Mouse (Mus musculus): Measurements from ENCODE around the gene Ubb. TPM values are rescaled to one million over a fixed set of nuclear protein-coding genes. Genes with fewer than 3 reads are reported as not detected.
A peak's percentile ranks its signal among the peaks of the same experiment; 100 is the strongest.
"Not testable (repeated sequence)": the region's sequence is repeated elsewhere in the genome, so short reads cannot be mapped to it uniquely, and the experiment has no call there.

Ubb gene
- 1,162 and 1,405 TPM in 2 replicates for total RNA-seq (2021)
- long read RNA-seq, transcript Ubb-201 (2 exons, 1,499 nt): major isoform, 2,581 of 2,638 reads
- long read RNA-seq, partial matches to known transcripts: 0 of 2,638 reads
- long read RNA-seq, other reads (novel, unspliced or antisense): 56 of 2,638 reads

DNA sequence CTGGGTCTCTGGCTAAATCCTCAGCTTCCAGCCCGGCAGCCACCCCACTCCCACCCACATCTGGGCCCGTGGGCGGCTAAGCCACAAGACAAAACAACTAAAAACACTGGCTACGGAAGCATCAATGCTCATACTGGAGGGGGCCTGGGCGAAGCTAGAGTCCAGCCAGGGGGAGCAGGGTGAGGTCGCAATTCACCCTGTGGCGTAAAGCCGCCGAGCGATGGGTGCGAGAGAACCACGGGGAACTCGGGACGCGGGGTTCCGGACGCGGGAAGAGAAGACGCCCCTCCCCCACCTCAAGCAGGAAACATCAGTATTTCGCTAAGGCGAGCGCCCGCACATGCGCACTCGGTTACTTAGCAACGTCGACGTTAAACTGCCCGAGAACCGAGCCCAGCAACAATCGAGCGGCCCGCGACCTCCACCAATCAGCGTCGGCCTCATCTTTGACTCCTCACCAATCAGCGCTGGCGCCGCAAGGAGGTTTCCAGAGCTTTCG lies at the start of gene Ubb:
Gene Ubb, plus strand, starts transcription at position 445 of the 499 bp plus-strand sequence.
- peak; percentile 99 for DNase-seq

DNA sequence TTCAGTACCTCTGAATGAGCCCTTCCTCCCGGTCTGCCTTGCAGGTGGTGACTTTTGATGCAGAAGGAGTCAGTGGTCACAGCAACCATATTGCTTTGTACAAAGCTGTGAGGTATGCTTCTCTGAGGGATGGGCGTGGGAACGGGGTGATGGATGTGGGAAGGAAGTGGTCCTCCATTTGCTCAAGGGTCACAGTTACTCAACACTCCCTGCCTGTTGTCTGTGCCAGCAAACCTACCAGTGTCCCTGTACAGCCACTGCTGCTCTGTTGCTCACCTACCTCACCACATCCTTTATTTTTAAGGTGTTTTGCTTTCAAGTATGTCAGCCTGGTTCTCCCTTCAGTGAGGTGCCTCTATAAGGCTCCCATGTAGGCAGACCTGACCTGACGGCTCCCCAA lies 43.3 kb upstream of the Ubb start:
- no peak for DNase-seq

DNA sequence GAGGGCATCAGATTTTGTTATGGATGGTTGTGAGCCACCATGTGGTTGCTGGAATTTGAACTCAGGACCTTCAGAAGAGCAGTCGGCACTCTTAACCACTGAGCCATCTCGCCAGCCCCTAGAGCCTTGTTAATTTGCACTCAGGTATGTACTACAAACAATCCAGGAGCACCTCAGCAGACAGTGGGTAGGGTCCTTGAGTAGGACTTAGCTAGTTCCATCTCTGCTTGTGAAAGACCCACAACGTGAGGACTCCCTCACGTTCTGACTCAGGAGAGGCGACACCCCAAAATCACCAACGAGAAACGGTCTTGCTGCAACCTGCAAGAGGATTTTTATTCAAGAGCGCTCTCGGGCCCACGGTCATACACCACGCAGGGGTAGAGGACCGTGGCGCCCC lies 42.6 kb upstream of the Ubb start:
- DNase-seq: not testable (repeated sequence)

DNA sequence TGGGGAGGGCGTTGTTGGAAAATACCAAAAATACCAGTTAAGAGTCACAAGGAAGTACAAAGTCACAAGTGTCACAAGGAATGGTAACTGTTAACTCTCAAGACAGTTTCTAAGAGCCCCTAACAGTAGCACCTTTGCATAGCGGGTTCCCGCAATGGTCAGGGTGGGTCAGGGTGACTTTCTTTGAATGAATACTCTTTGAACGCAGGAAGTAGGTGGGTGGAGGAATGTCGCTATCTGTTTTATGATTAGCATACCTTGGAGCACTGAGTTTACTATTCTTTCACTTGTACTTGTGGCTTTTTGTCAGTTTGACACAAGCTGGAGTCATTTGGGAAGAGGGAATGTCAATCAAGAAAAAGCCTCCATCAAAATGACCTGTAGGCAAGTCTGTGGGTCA lies 42.2 kb upstream of the Ubb start:
- DNase-seq: not testable (repeated sequence)

DNA sequence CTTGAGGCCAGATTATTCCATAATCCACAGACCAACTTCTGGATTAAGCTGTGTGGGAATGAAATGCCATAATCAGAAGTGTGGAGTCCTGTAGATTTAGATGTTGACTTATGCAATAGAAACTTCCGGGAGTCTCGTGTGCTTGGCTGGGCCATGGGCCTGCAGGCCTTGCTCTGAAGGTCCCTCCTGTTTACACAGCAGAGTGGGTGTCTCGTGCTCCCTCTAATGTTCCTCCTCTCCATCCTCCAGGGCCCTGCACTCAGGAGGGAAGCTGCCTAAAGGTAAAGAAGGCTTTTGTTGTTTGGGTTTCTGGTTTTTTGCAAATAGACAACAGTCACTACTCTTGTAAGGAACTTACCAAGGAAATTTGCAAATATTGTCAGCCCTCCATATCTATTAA lies 41.4 kb upstream of the Ubb start:
- no peak for DNase-seq

DNA sequence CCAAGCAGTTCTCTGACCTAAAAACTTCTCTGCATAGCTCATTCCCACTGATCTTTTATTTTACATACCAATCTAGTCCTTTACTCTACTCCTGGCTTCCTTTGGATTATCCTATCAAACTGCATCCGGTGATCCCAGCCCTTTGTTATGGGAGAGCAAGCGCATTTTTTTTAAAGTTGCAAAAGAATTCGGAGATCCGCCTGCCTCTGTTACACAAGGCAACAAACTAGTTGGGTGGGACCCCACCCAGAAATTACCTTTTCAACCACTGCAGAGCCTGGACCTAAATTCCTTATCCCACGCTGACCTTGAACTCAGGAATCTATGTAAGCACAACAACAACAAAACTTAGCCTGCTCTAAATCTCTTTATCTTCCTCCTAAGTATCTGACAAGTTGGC lies 40.0 kb upstream of the Ubb start:
- no peak for DNase-seq

DNA sequence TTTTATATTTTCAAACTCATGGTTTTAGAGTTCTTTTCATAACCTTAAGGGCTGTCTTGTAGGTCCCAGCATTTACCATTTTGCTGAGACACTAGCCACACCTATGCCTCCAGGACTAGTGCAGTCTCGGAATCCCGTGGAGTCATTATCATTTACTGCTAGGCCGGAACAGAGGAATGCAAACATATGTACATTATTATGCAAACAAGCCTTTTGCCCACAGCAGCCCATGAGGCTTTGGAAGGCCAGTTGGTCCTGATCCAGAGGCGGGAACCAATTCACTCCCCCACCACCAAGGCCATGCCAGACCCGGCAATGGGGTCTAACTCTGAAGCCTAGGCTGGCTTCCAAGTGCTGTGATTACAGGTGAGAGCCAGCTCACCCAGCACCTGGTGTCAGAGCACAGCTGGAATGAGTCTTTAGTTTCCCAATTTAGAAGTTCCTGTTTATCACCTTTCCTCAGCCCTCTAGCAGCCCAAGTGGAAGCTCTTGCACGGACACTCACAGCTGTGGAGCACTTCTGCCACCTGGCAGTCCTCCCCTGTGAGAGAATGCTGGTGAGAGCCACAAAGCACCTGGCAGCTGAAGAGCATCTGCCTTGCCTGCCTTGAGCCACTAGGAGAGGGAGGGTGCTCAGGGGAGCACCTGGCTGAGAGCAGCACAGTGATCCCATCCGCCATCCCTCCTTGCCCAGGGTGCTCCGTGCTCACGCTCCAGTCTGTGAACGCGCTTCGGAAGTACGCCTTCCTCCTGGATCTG lies 39.3 kb upstream of the Ubb start:
- no peak for DNase-seq

DNA sequence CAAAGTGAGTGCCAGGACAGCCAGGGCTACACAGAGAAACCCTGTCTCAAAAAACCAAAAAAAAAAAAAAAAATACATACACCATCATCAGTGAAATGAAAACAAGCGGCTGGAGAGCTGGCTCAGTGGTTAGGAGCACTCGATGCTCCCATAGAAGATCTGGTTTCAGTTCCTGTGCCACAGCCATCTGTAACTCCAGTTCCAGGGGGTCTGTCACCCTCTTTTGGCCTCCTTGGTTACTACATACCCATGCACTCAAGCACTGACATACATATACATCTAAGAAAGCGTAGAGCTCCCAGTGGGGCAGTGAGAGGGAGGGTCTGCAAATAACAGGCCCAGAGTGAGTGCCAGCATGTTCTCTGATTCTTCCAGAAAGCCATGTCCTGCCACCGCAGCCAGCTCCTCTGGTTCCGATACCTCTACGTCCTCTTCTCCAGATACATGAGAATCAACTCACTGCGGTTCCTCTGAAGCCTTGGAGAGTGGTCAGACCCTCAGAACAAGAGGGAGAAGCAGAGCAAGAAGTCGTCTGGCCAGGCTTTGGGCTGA lies 38.4 kb upstream of the Ubb start:
- DNase-seq: no peak

DNA sequence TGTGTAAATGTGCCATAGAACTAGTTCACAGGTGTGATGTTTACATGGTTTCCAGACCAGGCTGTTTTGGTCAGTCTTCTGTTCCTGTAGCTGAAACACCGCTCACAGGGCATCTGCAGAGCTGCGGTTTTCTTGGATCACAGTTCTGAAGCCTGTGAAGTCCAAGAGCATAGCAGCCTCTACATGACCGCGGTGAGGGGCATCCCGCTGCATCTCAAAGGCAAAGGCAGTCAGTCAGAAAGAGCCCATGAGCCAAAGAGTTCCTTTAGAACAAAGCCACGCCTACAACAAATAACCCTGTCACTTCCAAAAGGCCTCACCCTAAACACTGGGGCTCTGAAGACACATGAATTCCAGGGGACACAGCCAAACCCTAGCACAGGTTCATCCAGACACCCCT lies 37.7 kb upstream of the Ubb start:
- no peak for DNase-seq

DNA sequence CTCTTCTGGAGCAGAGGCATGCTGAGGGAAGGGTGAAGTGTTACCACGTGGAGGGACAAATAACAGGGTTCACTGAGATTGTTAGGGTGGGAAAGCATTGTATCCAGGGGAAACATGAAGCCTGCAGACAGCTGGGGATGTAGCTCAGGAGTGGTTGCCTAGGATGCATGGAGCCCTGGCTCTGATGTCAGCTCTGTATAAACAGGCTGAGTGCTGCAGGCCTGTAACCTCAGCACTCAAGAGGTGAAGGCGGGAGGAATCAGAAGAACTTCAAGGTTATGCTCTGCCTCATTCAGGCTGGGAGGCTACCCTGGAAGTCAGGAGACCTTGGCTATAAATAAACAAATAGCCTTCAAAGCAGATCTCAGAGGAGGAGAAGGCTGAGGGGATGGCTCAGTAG lies 32.0 kb upstream of the Ubb start:
- peak; percentile 8 for DNase-seq

DNA sequence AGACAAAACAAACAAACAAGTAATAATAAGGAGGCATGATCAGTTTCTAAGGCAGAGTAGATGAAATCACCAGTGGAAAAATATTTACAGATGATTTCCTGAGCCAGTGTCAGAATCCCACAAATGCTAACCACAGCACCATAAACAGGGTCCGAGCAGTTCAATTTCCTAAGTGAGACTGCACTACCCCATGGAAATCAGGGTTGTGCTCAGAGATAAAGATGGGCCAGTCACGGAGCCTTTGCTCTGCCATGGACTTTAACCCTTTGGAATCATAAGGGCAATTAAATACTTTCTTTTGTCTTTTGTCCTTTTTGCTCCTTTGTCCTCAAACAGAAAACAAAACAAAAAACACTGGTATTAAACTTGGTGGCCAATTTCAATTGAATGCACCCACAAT lies 28.7 kb upstream of the Ubb start:
- no peak for DNase-seq

DNA sequence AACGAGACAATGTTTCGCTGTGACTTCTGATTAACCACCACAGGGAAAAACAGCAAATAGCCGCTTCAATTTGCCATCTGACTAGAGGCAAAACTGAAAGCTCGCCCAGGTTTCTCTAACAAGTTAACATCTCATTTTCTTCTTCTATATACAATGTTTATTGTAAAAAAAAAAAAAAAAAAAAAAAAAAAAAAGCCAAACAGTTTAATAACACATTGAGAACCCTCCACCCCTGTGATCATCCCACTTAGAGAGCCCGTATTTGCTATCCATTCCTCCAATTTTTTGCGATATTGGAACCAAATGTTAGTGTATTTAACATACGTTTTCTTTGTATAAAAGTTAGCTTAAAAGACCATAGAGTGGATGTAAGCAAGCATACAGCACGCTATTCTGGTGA lies 13.9 kb upstream of the Ubb start:
- no peak for DNase-seq

DNA sequence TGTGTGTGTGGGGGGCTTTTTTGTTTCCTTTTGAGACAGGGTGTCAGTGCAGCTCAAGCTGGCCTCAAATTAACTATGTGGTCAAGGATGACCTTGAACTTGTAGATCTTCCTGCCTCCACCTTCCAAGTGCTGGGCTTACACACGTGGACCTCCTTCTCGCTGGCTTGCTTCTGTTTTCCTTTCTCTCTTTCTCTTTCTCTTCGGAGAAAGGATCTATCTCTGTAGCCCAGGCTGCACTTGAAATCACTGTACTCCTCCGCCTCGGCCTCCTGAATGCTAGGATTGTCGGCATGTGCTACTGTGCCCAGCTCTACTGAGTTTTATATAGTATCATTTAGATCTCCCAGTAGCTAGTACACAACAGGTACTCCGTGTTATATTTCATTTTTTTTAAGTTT lies 13.4 kb upstream of the Ubb start:
- no peak for DNase-seq

DNA sequence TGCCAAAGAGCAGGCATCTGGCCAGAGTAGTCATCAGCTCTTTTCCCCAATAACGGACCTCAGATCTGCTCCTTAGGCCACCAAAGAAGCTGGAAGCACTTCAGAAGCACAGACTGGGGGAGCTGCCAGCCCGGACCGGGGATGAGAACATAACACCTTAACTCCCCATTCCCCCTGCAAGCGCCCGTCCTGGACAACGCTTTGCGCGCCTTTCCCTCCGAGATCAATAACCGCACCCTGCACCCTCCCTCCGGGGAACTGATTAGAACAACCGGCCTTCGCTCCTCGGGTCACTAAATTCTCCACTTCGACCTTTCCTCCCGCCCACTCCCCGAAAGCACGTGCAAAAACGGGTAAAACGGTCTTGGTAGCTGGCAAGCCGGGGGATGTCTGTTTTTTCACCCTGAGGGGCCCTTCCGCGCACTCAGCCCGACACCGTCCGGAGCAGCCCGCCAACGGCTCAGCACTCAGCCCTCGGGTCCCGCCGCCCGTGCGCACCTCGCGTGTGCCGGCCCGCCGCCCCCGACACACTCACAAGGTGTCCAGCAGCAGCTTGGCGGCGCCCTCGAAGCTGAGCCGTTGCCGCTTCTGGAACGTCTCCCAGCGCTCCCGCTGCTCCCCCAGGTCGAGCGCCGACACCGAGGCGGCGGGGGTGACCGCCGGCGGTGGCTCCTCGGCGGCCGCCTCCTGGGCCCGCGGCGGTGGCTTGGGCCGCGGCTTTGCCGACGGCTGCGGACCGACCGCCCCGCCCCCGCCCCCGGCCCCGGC lies 12.5 kb upstream of the Ubb start:
- DNase-seq: peak; percentile 60

DNA sequence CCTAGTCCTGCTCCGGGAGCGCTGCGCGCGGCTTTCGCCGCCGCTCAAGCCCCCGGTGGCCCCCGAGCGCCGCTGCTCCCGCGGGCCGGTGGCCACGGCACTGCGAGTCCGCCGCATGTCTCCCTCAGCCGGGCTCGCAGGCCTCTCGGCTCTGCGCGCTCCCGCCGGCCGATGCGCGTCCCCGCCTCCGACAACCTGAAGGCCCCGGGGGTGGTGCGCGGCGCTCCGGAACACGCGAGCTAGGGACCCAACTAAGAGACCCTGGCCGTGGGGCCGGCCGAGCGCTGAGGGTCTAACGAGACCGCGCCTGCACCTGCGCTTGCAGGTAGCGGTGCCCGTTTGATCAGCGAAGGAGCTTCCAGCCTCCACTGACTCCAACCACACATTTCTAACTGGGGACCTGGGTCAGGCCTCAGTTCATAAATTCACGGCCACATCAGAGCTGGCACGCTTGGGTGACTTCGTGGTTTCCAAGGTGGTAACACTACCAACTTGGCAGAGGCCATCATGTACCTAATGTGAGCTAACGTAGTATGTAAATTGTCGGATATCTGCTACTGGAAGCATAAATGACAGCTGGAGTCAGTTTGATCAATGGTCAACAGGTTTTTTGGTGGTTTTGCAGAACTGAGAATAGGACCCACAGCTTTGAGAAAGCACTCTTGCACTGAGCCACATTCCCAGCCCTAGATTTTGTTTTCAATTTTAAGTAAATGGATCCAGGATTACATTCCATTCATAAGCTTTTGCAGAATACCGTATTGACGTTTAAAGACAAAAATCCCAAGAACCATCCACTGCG lies 11.7 kb upstream of the Ubb start, which contains the start of gene Cenpv:
Gene Cenpv, minus strand, starts transcription at position 173 of the 802 bp plus-strand sequence.
- DNase-seq: peak; percentile 81

DNA sequence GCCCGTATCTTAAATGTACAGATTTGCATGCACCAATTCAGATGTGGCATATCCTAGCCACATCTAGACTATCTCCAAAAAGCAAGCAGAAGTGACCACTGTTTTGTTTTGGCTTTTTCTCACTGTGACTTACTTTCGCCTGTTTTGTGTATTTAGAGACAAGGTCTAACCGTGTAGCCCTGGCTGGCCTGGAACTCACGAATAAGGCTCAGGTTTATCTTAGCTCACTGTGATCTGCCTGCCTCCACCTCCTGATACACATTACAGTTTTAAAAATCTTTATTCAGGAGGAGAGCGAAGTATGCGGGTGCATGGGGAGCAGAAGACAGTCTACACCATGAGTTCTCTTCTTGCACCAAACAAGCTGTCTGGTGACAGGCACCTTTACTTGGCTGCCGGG lies 10.8 kb upstream of the Ubb start:
- no peak for DNase-seq

DNA sequence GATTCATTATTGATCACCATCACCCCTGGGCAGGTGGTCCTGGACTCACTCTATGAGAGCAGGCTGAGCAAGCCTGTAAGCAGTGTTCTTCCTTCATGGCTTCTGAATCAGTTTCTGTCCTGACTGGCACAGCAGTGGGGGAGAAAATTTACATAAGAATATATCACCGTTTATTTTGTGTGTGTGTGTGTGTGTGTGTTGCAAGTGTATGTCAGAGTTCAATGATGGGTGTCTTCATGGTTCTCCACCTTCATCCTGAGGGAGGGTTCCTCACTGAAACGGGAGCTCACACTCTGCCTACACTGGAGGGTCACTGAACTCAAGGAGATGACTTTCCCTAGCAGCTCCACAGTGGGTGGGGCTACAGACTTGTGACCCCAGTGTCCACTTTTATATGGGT lies 10.0 kb upstream of the Ubb start:
- no peak for DNase-seq

DNA sequence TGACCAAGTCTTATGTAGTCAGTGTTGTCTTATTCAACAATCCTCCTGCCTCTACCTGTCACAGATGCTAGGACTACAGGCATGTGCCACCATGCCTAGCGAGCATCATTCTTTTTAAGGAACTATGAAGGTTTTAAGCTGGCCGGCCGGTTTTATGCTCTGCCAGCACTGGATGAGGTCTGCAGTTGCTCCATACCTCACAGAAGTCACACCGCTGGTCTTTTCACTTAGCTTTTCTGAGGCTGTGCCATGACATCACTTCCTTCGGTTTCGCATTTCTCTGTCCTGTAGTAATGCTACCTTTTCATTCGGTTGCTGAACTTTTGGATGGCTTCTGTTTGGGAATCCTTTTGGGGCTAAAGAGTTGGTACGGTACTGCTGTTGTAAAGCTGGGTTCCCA lies 9.4 kb upstream of the Ubb start:
- DNase-seq: no peak

DNA sequence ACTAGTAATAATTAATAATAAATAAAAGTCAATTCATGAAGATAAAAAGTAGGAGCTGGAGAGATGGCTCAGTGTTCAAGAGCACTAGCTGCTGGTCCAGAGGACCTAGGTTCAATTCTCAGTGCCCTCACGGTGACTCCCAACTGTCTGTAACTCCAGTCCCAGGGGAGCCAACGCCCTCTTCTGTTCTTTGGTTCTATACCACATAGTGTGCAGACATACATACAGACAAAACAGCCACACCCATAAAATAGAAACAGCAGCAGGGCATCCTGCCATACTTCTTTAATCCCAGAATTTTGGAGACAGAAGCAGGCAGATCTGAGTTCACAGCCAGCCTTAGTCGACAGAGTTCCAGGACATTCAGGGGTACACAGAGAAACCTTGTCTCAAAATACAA lies 7.0 kb upstream of the Ubb start:
- no peak for DNase-seq

DNA sequence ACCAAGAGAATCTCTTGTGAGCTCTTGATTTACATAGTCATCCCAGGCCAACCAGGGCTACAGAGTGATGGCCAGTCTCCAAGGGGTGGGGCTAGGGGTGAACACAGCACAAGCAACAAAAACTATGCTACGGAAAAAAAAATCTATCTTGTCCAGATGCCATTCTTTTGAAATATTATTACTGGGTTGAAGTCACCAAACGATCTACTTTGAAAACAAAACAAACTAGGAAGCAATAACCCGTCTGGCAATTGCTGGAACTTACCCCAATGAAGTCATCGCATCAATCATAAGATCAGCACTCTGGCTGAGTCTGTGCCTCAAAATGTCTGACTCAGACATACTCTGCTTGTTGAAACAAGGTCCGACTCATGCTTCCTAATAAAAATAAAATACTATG lies 1.2 kb upstream of the Ubb start:
- DNase-seq: peak; percentile 81

DNA sequence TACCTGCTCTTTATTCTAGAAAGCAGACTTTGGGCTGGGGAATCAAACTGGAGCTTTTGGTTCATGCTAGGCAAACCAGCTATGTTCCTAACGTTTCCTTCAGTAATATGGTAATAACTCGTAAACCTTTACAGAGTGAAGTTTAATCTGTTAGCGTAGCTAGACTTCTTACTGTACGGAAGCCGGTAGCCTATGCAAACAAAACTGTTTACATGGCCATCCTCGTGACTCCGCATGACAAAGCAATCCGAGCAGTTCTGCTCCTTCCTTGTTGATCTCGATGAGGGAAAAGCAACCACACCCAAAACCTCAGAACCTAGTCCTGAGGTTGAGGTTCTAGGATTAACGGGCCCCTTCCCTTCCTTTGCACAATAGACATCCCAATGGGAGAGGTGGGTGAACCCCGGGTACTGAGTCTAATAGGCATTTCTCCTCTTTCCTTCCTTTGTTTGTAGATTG lies 715 bp upstream of the Ubb start:
- peak; percentile 12 for DNase-seq

Data from adrenal gland, postnatal 25 days (tissue).